Mouse (Mus musculus) midbrain, embryonic 16.5 days (tissue): ENCODE data around the gene M6pr. TPM values are rescaled to one million over a fixed set of nuclear protein-coding genes. Genes with fewer than 3 reads are reported as not detected.
A peak's percentile ranks its signal among the peaks of the same experiment; 100 is the strongest.

Source experiments
- ATAC-seq: fragments of 200-750 bp; cut with Nextera tagmentation; 2 replicates; pipeline ENCODE4 v1.8.0; 2017; ENCODE audit warnings: moderate TSS enrichment
- H3K27ac ChIP-seq: fragments of 300-500 bp; sonication (generic); 2 replicates; pipeline ENCODE4 v1.5.1; 2014; ENCODE audit warnings: mild to moderate bottlenecking, low read length, mixed read lengths
- H3K27me3 ChIP-seq: fragments of 300-500 bp; sonication (generic); 2 replicates; pipeline ENCODE4 v1.6.1; 2014; ENCODE audit warnings: low read depth, low read length, mixed read lengths; ENCODE audit not compliant: control insufficient read depth, insufficient read depth
- H3K36me3 ChIP-seq: fragments of 300-500 bp; sonication (generic); 2 replicates; pipeline ENCODE4 v1.6.1; 2014; ENCODE audit warnings: mild to moderate bottlenecking, low read length, moderate library complexity, mixed read lengths; ENCODE audit not compliant: control insufficient read depth, insufficient read depth
- H3K4me1 ChIP-seq: fragments of 300-500 bp; sonication (generic); 2 replicates; pipeline ENCODE4 v1.6.1; 2014; ENCODE audit warnings: mild to moderate bottlenecking, low read length, mixed read lengths; ENCODE audit not compliant: control insufficient read depth, insufficient read depth
- H3K4me2 ChIP-seq: fragments of 300-500 bp; sonication (generic); 2 replicates; pipeline ENCODE4 v1.6.1; 2014; ENCODE audit warnings: mild to moderate bottlenecking, low read length, mixed read lengths
- H3K4me3 ChIP-seq: fragments of 300-500 bp; sonication (generic); 2 replicates; pipeline ENCODE4 v1.5.1; 2014; ENCODE audit warnings: low read depth, mild to moderate bottlenecking, low read length, moderate library complexity, mixed read lengths
- H3K9ac ChIP-seq: fragments of 300-500 bp; sonication (generic); 2 replicates; pipeline ENCODE4 v1.6.1; 2014; ENCODE audit warnings: low read depth, low read length, mixed read lengths
- H3K9me3 ChIP-seq: fragments of 300-500 bp; sonication (generic); replicated peaks from 2 replicates; pipeline ENCODE4 v1.6.1; 2014; ENCODE audit warnings: mild to moderate bottlenecking, low read length, mixed read lengths; ENCODE audit not compliant: control insufficient read depth, poor library complexity, severe bottlenecking
- WGBS: fragments of 180-500 bp; shearing (Covaris S2); extraction: QIAGEN DNeasy Blood & Tissue Kit; methylation state at CpG from one replicate; pipeline ENCODE4 v1.1.7; 2014; 5-methylcytosine and 5-hydroxymethylcytosine counted together
- polyA plus RNA-seq: library from polyadenylated mRNA; unstranded; fragments of >200 nt; fragmentation: Nextera tagmentation; extraction: Ambion mirVana; gene quantifications from 2 replicates; pipeline ENCODE4 v1.2.1, GENCODE M21; 2015

M6pr gene
- 50.5 and 54.1 TPM in 2 replicates for polyA plus RNA-seq

GRCm38 (mm10) chr6:122308505-122309393 is at the start of gene M6pr:
M6pr (plus strand) TSS chr6:122308720.
- H3K4me3 ChIP-seq = peak within 1 kb of the TSS; percentile 65
- H3K36me3 ChIP-seq = 0 out of 2 replicates have a peak, but pooled peaks cover 4% of the 10 kb centered on the region
- peak within 1 kb of the TSS; percentile 56 for H3K27ac ChIP-seq
- peaks cover 18% of the 10 kb centered on the region for H3K4me1 ChIP-seq
- peak within 1 kb of the TSS; percentile 80 for H3K4me2 ChIP-seq
- no peaks in the 10 kb centered on the region for H3K9me3 ChIP-seq
- ATAC-seq = peak; percentile 99
- no peaks in the 10 kb centered on the region for H3K27me3 ChIP-seq
- H3K9ac ChIP-seq = peak within 1 kb of the TSS; percentile 82
- under 1% methylated on average over 46 of the region's 49 CpGs for WGBS

- Histone ChIP-seq H3K9me3 (no peaks in the 10 kb centered on the region), H3K4me3 (no peak overlapping the region), H3K27me3 (no peaks in the 10 kb centered on the region), H3K27ac (no peak overlapping the region), H3K36me3 (no peaks in the 10 kb centered on the region), H3K4me2 (no peak overlapping the region), H3K4me1 (no peaks in the 10 kb centered on the region), H3K9ac (no peak overlapping the region)
- ATAC-seq = no peak
- WGBS = 93% methylated on average over 8 of the region's 8 CpGs
These were observed 46.0 kb upstream of the M6pr start for GRCm38 (mm10) chr6:122262543-122262942.

GRCm38 (mm10) chr6:122268561-122268960 is 40.0 kb upstream of the M6pr start:
- no peak for ATAC-seq
- 48% methylated on average over 3 of the region's 3 CpGs for WGBS
- Histone ChIP-seq H3K36me3 (no peaks in the 10 kb centered on the region), H3K27me3 (no peaks in the 10 kb centered on the region), H3K4me1 (no peaks in the 10 kb centered on the region), H3K4me3 (no peak overlapping the region), H3K9me3 (no peaks in the 10 kb centered on the region), H3K27ac (no peak overlapping the region), H3K9ac (no peak overlapping the region), H3K4me2 (no peak overlapping the region)

- Histone ChIP-seq H3K9me3 (no peaks in the 10 kb centered on the region), H3K4me2 (no peak overlapping the region), H3K27me3 (no peaks in the 10 kb centered on the region), H3K4me1 (no peaks in the 10 kb centered on the region), H3K27ac (no peak overlapping the region), H3K9ac (no peak overlapping the region), H3K36me3 (no peaks in the 10 kb centered on the region), H3K4me3 (no peak overlapping the region)
- no peak for ATAC-seq
- 90% methylated on average over 4 of the region's 4 CpGs for WGBS
These were observed 39.4 kb upstream of the M6pr start for GRCm38 (mm10) chr6:122269170-122269569.

GRCm38 (mm10) chr6:122270152-122270551 is 38.4 kb upstream of the M6pr start:
- H3K27me3 ChIP-seq = no peaks in the 10 kb centered on the region
- H3K9me3 ChIP-seq = no peaks in the 10 kb centered on the region
- H3K4me3 ChIP-seq = no peak overlapping the region
- no peak overlapping the region for H3K27ac ChIP-seq
- H3K4me1 ChIP-seq = no peaks in the 10 kb centered on the region
- H3K4me2 ChIP-seq = no peak overlapping the region
- H3K9ac ChIP-seq = no peak overlapping the region
- WGBS = 86% methylated on average over 11 of the region's 11 CpGs
- ATAC-seq = no peak
- H3K36me3 ChIP-seq = no peaks in the 10 kb centered on the region

- 72% methylated on average over 5 of the region's 5 CpGs for WGBS
These were observed 34.0 kb upstream of the M6pr start for GRCm38 (mm10) chr6:122274546-122274945.

GRCm38 (mm10) chr6:122276565-122276964 is 32.0 kb upstream of the M6pr start:
- H3K9me3 ChIP-seq = no peaks in the 10 kb centered on the region
- H3K36me3 ChIP-seq = no peaks in the 10 kb centered on the region
- H3K4me1 ChIP-seq = no peaks in the 10 kb centered on the region
- H3K27ac ChIP-seq = no peak overlapping the region
- no peak overlapping the region for H3K9ac ChIP-seq
- no peak overlapping the region for H3K4me3 ChIP-seq
- no peak for ATAC-seq
- no peaks in the 10 kb centered on the region for H3K27me3 ChIP-seq
- no peak overlapping the region for H3K4me2 ChIP-seq
- 86% methylated on average over 7 of the region's 7 CpGs for WGBS

More at GRCm38 (mm10) chr6:122274546-122274945, 34.0 kb upstream of the M6pr start:
- ATAC-seq = no peak
- H3K36me3 ChIP-seq = no peaks in the 10 kb centered on the region
- no peak overlapping the region for H3K27ac ChIP-seq
- no peak overlapping the region for H3K4me2 ChIP-seq
- no peaks in the 10 kb centered on the region for H3K4me1 ChIP-seq
- no peaks in the 10 kb centered on the region for H3K27me3 ChIP-seq
- no peak overlapping the region for H3K9ac ChIP-seq
- no peak overlapping the region for H3K4me3 ChIP-seq
- no peaks in the 10 kb centered on the region for H3K9me3 ChIP-seq

GRCm38 (mm10) chr6:122282782-122283181 is 25.7 kb upstream of the M6pr start, which contains the start of gene Klrg1:
Klrg1 (minus strand) TSS chr6:122282882.
- Histone ChIP-seq H3K4me2 (no peak within 1 kb of the TSS), H3K9me3 (no peaks in the 10 kb centered on the region), H3K27me3 (no peaks in the 10 kb centered on the region), H3K36me3 (no peaks in the 10 kb centered on the region), H3K4me3 (no peak within 1 kb of the TSS), H3K4me1 (no peaks in the 10 kb centered on the region), H3K9ac (no peak within 1 kb of the TSS), H3K27ac (no peak within 1 kb of the TSS)
- 82% methylated on average over 6 of the region's 6 CpGs for WGBS
- no peak for ATAC-seq

GRCm38 (mm10) chr6:122283429-122283828 is 25.1 kb upstream of the M6pr start:
- Histone ChIP-seq H3K27ac (no peak overlapping the region), H3K36me3 (no peaks in the 10 kb centered on the region), H3K9ac (no peak overlapping the region), H3K4me1 (no peaks in the 10 kb centered on the region), H3K9me3 (no peaks in the 10 kb centered on the region), H3K27me3 (no peaks in the 10 kb centered on the region), H3K4me3 (no peak overlapping the region), H3K4me2 (no peak overlapping the region)
- no peak for ATAC-seq
- WGBS = 90% methylated on average over 2 of the region's 2 CpGs
